Mouse (Mus musculus) E14TG2a.4 (cell line): ENCODE results near the gene Zfp775.

ENCODE experiments used
- CTCF ChIP-seq: conservative IDR thresholded peaks from 2 replicates; pipeline ENCODE4 v1.5.1; 2014; ENCODE audit warnings: low read length
- NANOG ChIP-seq: IDR thresholded peaks from 2 replicates; pipeline ENCODE4 v1.6.1; 2014; ENCODE audit warnings: borderline replicate concordance, low read length, mixed read lengths
- POU5F1 ChIP-seq: IDR thresholded peaks from 2 replicates; pipeline ENCODE4 v1.6.1; 2014; ENCODE audit warnings: low read length, borderline replicate concordance

- TF ChIP-seq CTCF, result no peak
- TF ChIP-seq POU5F1, result no peak
- TF ChIP-seq NANOG, result no peak
These were observed 10.0 kb upstream of the Zfp775 start for GRCm38 (mm10) chr6:48591871-48592270.
